Mouse (Mus musculus): ENCODE results near the gene Zdhhc21.

GRCm38 (mm10) chr4:82763586-82763985, 96.2 kb downstream of the Zdhhc21 start:
- no peak for TF ChIP-seq TAL1 (IDR thresholded peaks at IDR 0.05; ENCODE audit: low read length)
- no peak for TF ChIP-seq GATA1 (IDR thresholded peaks at IDR 0.05; ENCODE audit: low read length)
